Mouse (Mus musculus) heart, embryonic 14.5 days (tissue): ENCODE results near the gene Alg3. TPM values are rescaled to one million over a fixed set of nuclear protein-coding genes. Genes with fewer than 3 reads are reported as not detected.

Experiments used
- ATAC-seq: fragments of 200-750 bp; cut with Nextera tagmentation; 2 replicates; pipeline ENCODE4 v1.8.0; 2017; ENCODE audit warnings: low read depth, moderate TSS enrichment; ENCODE audit not compliant: insufficient number of reproducible peaks, insufficient read depth, low FRiP score
- H3K27ac ChIP-seq, 2 experiments: fragments of 200-500 bp in 1 of 2; fragments of 300-500 bp in 1 of 2; sonication (generic) in 1 of 2; replicated peaks in 1 of 2; 2 replicates each; pipeline ENCODE4 v1.5.1; 2012 to 2014; ENCODE audit warnings: low read depth in 2 of 2, low read length in 2 of 2, control low read depth in 1 of 2, mild to moderate bottlenecking in 1 of 2, mixed read lengths in 1 of 2; ENCODE audit not compliant: control insufficient read depth in 1 of 2, insufficient read depth in 1 of 2
- H3K27me3 ChIP-seq: fragments of 300-500 bp; sonication (generic); 2 replicates; pipeline ENCODE4 v1.6.1; 2014; ENCODE audit warnings: mild to moderate bottlenecking, low read length, control low read depth; ENCODE audit not compliant: control insufficient read depth, insufficient read depth
- H3K36me3 ChIP-seq: fragments of 300-500 bp; sonication (generic); 2 replicates; pipeline ENCODE4 v1.6.1; 2014; ENCODE audit warnings: mild to moderate bottlenecking, control low read depth, low read length, mixed read lengths; ENCODE audit not compliant: control insufficient read depth, insufficient read depth
- H3K4me1 ChIP-seq, 2 experiments: fragments of 200-500 bp in 1 of 2; fragments of 300-500 bp in 1 of 2; sonication (generic) in 1 of 2; 2 replicates each; pipeline ENCODE4 v1.6.1; 2012 to 2014; ENCODE audit warnings: low read length in 2 of 2, control low read depth in 1 of 2, mixed read lengths in 1 of 2; ENCODE audit not compliant: control insufficient read depth in 2 of 2, insufficient read depth in 2 of 2
- H3K4me2 ChIP-seq: fragments of 300-500 bp; sonication (generic); 2 replicates; pipeline ENCODE4 v1.6.1; 2014; ENCODE audit warnings: mild to moderate bottlenecking, low read length
- H3K4me3 ChIP-seq, 2 experiments: fragments of 200-500 bp in 1 of 2; fragments of 300-500 bp in 1 of 2; sonication (generic) in 1 of 2; 2 replicates each; pipeline ENCODE4 v1.5.1; 2012 to 2014; ENCODE audit warnings: low read length in 2 of 2, mild to moderate bottlenecking in 2 of 2, control low read depth in 1 of 2, low read depth in 1 of 2, moderate library complexity in 1 of 2; ENCODE audit not compliant: control insufficient read depth in 1 of 2, insufficient read depth in 1 of 2
- H3K9ac ChIP-seq: fragments of 300-500 bp; sonication (generic); 2 replicates; pipeline ENCODE4 v1.6.1; 2014; ENCODE audit warnings: mild to moderate bottlenecking, low read length
- H3K9me3 ChIP-seq: fragments of 300-500 bp; sonication (generic); 2 replicates; pipeline ENCODE4 v1.6.1; 2016; ENCODE audit warnings: low read length, control low read depth; ENCODE audit not compliant: control insufficient read depth
- WGBS: fragments of 180-500 bp; shearing (Covaris S2); extraction: QIAGEN DNeasy Blood & Tissue Kit; methylation state at CpG from one replicate; pipeline ENCODE4 v1.1.7; 2014; 5-methylcytosine and 5-hydroxymethylcytosine counted together
- polyA plus RNA-seq: library from polyadenylated mRNA; unstranded; fragments of >200 nt; fragmentation: Nextera tagmentation; extraction: Ambion mirVana; gene quantifications from 2 replicates; pipeline ENCODE4 v1.2.1, GENCODE M21; 2014

The Alg3 gene
- polyA plus RNA-seq, 1 experiment from 2014 or later = 29.3 TPM

- H3K4me1 ChIP-seq = no peaks in the 10 kb centered on the region
- H3K9me3 ChIP-seq = no peaks in the 10 kb centered on the region
- no peak overlapping the region for H3K9ac ChIP-seq
- no peaks in the 10 kb centered on the region for H3K36me3 ChIP-seq
- no peak overlapping the region for H3K27ac ChIP-seq
- no peak for ATAC-seq
- no peak overlapping the region for H3K4me2 ChIP-seq
- no peak overlapping the region for H3K4me3 ChIP-seq
- WGBS = 82% methylated on average over 8 of the region's 8 CpGs
- no peaks in the 10 kb centered on the region for H3K27me3 ChIP-seq
Observed at GRCm38 (mm10) chr16:20638367-20638766, 26.8 kb upstream of the Alg3 start.

GRCm38 (mm10) chr16:20637410-20637809, 25.9 kb upstream of the Alg3 start:
- WGBS = 70% methylated on average over 8 of the region's 8 CpGs
- Histone ChIP-seq H3K27me3 (no peaks in the 10 kb centered on the region), H3K9me3 (no peaks in the 10 kb centered on the region), H3K9ac (no peak overlapping the region), H3K27ac (no peak overlapping the region), H3K4me1 (no peaks in the 10 kb centered on the region), H3K4me2 (no peak overlapping the region), H3K36me3 (no peaks in the 10 kb centered on the region), H3K4me3 (no peak overlapping the region)
- no peak for ATAC-seq

DNA sequence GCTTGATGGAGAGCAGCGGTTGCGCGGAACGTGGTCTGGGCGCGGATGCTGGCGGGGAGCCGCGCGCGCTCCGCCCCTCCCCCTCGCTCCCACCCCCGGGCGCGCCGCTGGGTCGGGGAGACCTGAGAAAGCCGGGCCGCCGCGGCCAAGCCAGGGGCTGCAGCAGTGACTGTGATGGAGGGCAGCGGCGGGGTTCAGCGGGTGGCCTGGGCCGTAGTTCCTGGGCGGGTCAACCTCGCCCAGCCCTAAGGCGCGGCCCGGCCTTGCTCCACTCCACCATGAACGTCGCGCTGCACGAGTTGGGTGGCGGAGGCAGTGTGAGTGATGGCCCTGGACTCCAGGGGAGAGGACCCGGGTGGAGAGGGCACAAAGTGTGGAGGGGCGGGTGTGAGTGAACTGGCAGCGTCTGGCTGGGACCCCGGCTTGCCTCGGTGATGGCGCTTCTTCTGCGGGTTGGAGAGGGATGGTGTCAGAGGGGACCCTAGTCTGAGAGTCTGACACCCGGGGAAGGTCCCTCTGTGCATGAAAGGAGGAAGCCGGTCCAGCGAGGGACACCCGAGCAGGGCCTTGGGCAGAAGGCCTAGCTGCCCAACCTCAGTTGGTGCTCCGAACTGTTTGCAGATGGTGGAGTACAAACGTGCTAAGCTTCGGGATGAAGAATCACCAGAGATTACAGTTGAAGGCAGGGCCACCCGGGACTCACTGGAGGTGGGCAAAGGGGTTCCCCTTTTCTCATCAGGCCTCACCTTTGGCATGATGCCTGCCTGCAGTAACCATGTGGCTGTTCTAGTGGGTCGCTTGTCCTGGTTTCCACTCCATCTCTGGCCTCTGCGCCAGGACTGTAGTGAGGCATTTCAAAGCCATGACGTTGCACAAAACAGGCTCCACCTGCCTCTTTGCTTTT, 18.4 kb upstream of the Alg3 start, which contains the start of gene Ece2:
TSS of gene Ece2 (plus strand) at position 98 of the 904 bp plus-strand sequence.
- peak within 1 kb of the TSS; percentile 67 for H3K9ac ChIP-seq
- ATAC-seq = 0 out of 2 replicates have a peak, but pooled peaks have one; percentile 21
- peaks cover 0 to 7% of the 10 kb centered on the region in 2 experiments; a peak in 2 of 4 replicates for H3K4me1 ChIP-seq
- peak within 1 kb of the TSS; percentile 84 for H3K4me2 ChIP-seq
- H3K36me3 ChIP-seq = no peaks in the 10 kb centered on the region
- no peaks in the 10 kb centered on the region for H3K9me3 ChIP-seq
- peaks cover 26% of the 10 kb centered on the region for H3K27me3 ChIP-seq
- no peak within 1 kb of the TSS for H3K27ac ChIP-seq
- whole genome bisulfite sequencing = 7% methylated on average over 53 of the region's 54 CpGs
- H3K4me3 ChIP-seq = peak within 1 kb of the TSS; percentile 48 to 52

- ATAC-seq = no peak
- Histone ChIP-seq H3K9ac (no peak overlapping the region), H3K27ac (no peak overlapping the region), H3K4me2 (no peak overlapping the region), H3K9me3 (no peaks in the 10 kb centered on the region), H3K4me1 (peaks cover 0 to 7% of the 10 kb centered on the region in 2 experiments; a peak in 2 of 4 replicates), H3K36me3 (no peaks in the 10 kb centered on the region), H3K27me3 (peaks cover 26% of the 10 kb centered on the region), H3K4me3 (no peak overlapping the region)
- 48% methylated on average over 11 of the region's 11 CpGs for WGBS
Observed at GRCm38 (mm10) chr16:20628871-20629391, 17.4 kb upstream of the Alg3 start.

- H3K9ac ChIP-seq = no peak overlapping the region
- no peak overlapping the region for H3K27ac ChIP-seq
- H3K27me3 ChIP-seq = peaks cover 46% of the 10 kb centered on the region
- H3K4me1 ChIP-seq = peaks cover 5 to 31% of the 10 kb centered on the region in 2 experiments; a peak in 3 of 4 replicates
- H3K36me3 ChIP-seq = no peaks in the 10 kb centered on the region
- H3K4me3 ChIP-seq = no peak overlapping the region
- no peak for ATAC-seq
- WGBS = 50% methylated on average over 2 of the region's 2 CpGs
- no peak overlapping the region for H3K4me2 ChIP-seq
- H3K9me3 ChIP-seq = no peaks in the 10 kb centered on the region
Observed at GRCm38 (mm10) chr16:20623211-20623610, 11.7 kb upstream of the Alg3 start.

- no peaks in the 10 kb centered on the region for H3K36me3 ChIP-seq
- H3K4me1 ChIP-seq = peaks cover 5 to 31% of the 10 kb centered on the region in 2 experiments; a peak in 3 of 4 replicates
- peak overlapping the region; percentile 72 for H3K9ac ChIP-seq
- no peak for ATAC-seq
- no peak overlapping the region for H3K27ac ChIP-seq
- H3K4me2 ChIP-seq = peak overlapping the region; percentile 100
- H3K27me3 ChIP-seq = peaks cover 45% of the 10 kb centered on the region
- H3K4me3 ChIP-seq = peak overlapping the region; percentile 62 to 68
- under 1% methylated on average over 36 of the region's 37 CpGs for WGBS
- H3K9me3 ChIP-seq = no peaks in the 10 kb centered on the region
Observed at GRCm38 (mm10) chr16:20621991-20622685, 10.6 kb upstream of the Alg3 start.

DNA sequence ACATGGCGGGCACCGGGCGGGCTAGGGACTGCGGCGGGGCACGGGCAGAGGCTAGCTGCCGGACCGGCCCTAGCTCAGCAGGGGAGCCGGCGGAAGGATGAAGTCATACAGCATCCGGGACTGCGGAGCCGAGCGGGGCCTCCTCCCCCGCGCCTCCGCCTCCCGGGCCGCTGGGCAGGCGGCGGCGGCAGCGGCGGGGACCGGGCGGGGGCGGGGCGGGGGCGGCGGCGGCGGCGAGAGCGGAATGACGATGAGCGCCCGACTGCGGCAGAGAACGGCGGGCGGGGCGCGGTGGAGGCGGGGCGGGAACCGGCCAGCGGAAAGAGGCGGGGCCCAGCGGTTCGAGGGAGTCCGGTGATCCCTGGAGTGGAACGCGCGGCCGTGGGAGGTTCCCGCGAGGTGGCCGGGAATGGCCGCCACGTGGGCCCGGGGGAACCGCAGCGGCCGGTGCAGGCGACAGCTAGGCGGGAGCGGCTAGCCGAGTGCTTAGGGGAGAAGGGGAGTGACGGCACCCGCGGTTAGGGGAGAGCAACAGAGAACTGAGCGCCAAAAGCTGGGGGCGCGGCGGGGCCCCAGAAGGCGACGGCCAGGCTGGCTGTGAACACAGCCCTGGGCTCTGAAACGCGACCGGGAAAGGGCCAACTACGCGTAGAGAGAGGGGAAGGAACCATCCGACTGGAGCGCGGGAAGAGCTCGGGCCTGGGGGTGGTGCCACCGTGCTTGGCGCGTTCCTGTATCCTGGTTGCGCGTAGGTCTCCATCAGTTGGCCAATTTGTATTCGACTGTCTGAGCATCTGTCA, 9.9 kb upstream of the Alg3 start, which contains the start of gene Camk2n2:
TSS of gene Camk2n2 (minus strand) at position 97 of the 800 bp plus-strand sequence.
- peaks cover 45% of the 10 kb centered on the region for H3K27me3 ChIP-seq
- under 1% methylated on average over 65 of the region's 92 CpGs for WGBS
- peaks cover 5 to 31% of the 10 kb centered on the region in 2 experiments; a peak in 3 of 4 replicates for H3K4me1 ChIP-seq
- H3K9me3 ChIP-seq = no peaks in the 10 kb centered on the region
- H3K36me3 ChIP-seq = no peaks in the 10 kb centered on the region
- ATAC-seq = peak; percentile 42
- peak within 1 kb of the TSS; percentile 62 to 68 for H3K4me3 ChIP-seq
- H3K4me2 ChIP-seq = peak within 1 kb of the TSS; percentile 100
- 0 out of 4 replicates have a peak within 1 kb of the TSS, but pooled peaks of 1 of the 2 experiments have one; percentile 37 for H3K27ac ChIP-seq
- peak within 1 kb of the TSS; percentile 72 for H3K9ac ChIP-seq
